Mouse (Mus musculus) ES-Bruce4 (cell line): ENCODE data around the gene Sdr9c7.

Source experiments
- CTCF ChIP-seq: IDR thresholded peaks from one replicate; pipeline ENCODE4 v1.8.1; 2011; ENCODE audit warnings: low read depth, low read length
- EP300 ChIP-seq: IDR thresholded peaks from 2 replicates; pipeline ENCODE4 v1.6.1; 2011; ENCODE audit warnings: low read depth, low read length; ENCODE audit not compliant: insufficient read depth
- POLR2A ChIP-seq: IDR thresholded peaks from one replicate; pipeline ENCODE4 v1.8.1; 2011; ENCODE audit warnings: low read length; ENCODE audit not compliant: insufficient read depth

- TF ChIP-seq CTCF (no peak), POLR2A (no peak), EP300 (no peak)
Observed at GRCm38 (mm10) chr10:127898218-127898617, at the start of gene Sdr9c7.
